Mouse (Mus musculus) liver, embryonic 14.5 days (tissue): ENCODE measurements at regions not wholly inside any gene's neighbourhood (a gene's known extent, or its start where the extent isn't known, plus 50 kb on each side); places are given as distances from the start of the nearest gene placed in this dataset.

Source experiments
- ATAC-seq: fragments of 200-750 bp; cut with Nextera tagmentation; 2 replicates; pipeline ENCODE4 v1.8.0; 2017; ENCODE audit warnings: moderate number of reproducible peaks, mild to moderate bottlenecking, moderate library complexity; ENCODE audit not compliant: insufficient read depth
- DNase-seq, 3 experiments: peaks; one replicate each; pipeline ENCODE4 v3.0.0-alpha.2; 2012 to 2013; ENCODE audit warnings: low read depth in 3 of 3, low spot score in 3 of 3
- H3K27ac ChIP-seq: fragments of 300-500 bp; sonication (generic); 2 replicates; pipeline ENCODE4 v1.5.1; 2014; ENCODE audit warnings: moderate library complexity, mild to moderate bottlenecking, control low read depth, inconsistent platforms
- H3K27me3 ChIP-seq: fragments of 300-500 bp; sonication (generic); 2 replicates; pipeline ENCODE4 v1.6.1; 2014; ENCODE audit warnings: mild to moderate bottlenecking, low read length, moderate library complexity; ENCODE audit not compliant: control insufficient read depth, insufficient read depth
- H3K36me3 ChIP-seq: fragments of 300-500 bp; sonication (generic); replicated peaks from 2 replicates; pipeline ENCODE4 v1.6.1; 2014; ENCODE audit warnings: low read depth; ENCODE audit not compliant: control insufficient read depth, insufficient read depth
- H3K4me1 ChIP-seq, 2 experiments: fragments of 200-500 bp in 1 of 2; fragments of 300-500 bp in 1 of 2; sonication (generic) in 1 of 2; replicated peaks; 2 replicates each; pipeline ENCODE4 v1.6.1; 2012 to 2014; ENCODE audit warnings: antibody characterized with exemption in 1 of 2, inconsistent platforms in 1 of 2, low read length in 1 of 2; ENCODE audit not compliant: control insufficient read depth in 2 of 2, insufficient read depth in 2 of 2
- H3K4me2 ChIP-seq: fragments of 300-500 bp; sonication (generic); 2 replicates; pipeline ENCODE4 v1.6.1; 2014; ENCODE audit warnings: low read depth, mild to moderate bottlenecking, control low read depth, moderate library complexity
- H3K4me3 ChIP-seq, 2 experiments: fragments of 200-500 bp in 1 of 2; fragments of 300-500 bp in 1 of 2; sonication (generic) in 1 of 2; 2 replicates each; pipeline ENCODE4 v1.5.1; 2012 to 2014; ENCODE audit warnings: low read depth in 2 of 2, low read length in 2 of 2, mild to moderate bottlenecking in 2 of 2, control low read depth in 1 of 2, inconsistent platforms in 1 of 2, moderate library complexity in 1 of 2; ENCODE audit not compliant: insufficient read depth in 1 of 2
- H3K9ac ChIP-seq: fragments of 300-500 bp; sonication (generic); replicated peaks from 2 replicates; pipeline ENCODE4 v1.6.1; 2014; ENCODE audit warnings: mild to moderate bottlenecking, control low read depth, moderate library complexity
- H3K9me3 ChIP-seq: fragments of 300-500 bp; sonication (generic); 2 replicates; pipeline ENCODE4 v1.6.1; 2016; ENCODE audit warnings: low read length, mixed read lengths; ENCODE audit not compliant: control insufficient read depth
- CTCF ChIP-seq: IDR thresholded peaks from 2 replicates; pipeline ENCODE4 v1.5.1; 2016; ENCODE audit warnings: antibody characterized with exemption, low read depth, control low read depth
- EP300 ChIP-seq: IDR thresholded peaks from 2 replicates; pipeline ENCODE4 v1.6.1; 2016; ENCODE audit warnings: antibody characterized with exemption, low read depth
- WGBS: fragments of 180-500 bp; shearing (Covaris S2); extraction: QIAGEN DNeasy Blood & Tissue Kit; methylation state at CpG from one replicate; pipeline ENCODE4 v1.1.7; 2014; ENCODE audit not compliant: insufficient replicate concordance; 5-methylcytosine and 5-hydroxymethylcytosine counted together

DNA sequence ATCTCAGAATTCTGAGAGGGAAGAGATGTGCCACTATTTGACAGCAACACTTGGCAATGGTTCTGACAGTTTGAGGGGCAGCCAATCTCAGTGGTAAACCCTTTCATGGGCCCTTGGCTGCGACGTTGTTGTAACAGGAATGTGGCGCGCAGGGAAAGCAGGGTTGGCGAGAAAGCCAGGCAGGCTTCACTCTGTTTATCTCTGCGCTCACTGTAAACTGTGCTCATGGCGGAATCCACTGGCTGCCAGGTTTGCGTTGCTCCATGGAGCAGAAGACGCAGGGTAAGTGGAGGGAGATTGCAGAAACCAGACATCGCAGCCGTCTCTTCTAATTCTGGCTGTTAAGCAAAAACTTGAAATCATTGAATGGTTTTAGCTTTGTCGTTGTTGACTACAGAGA is 465.9 kb upstream of the Pou3f3 start:
- 65% methylated on average over 12 of the region's 12 CpGs for WGBS
- no peak for DNase-seq

DNA sequence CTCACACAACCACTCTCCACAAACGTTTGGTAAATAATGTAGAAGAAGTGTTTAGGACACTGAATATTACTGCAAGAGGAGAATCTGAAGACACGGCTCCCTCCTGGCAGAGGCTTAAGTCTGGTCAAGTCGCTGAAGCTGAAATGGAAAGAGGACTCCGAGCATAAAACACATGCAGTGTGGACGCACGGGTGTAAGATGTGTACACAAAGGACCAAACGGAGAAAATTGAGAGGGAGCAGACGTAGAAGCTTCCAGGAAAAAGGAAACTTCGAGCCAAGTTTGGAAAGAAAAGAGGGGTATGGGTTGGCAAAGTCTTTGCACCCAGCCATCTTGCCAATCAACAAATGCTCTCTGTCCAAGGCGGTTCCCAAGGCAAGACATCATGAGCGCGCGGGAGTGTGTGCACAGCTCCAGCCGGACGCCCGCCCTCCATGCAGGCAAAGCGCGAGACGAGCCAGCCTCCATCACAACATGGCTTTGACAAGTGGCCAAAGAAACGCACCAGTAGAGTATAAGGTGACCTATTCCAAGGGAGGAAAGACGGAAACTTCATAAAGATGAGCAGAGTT is 465.0 kb upstream of the Pou3f3 start:
- H3K9me3 ChIP-seq = no peaks in the 10 kb centered on the region
- H3K4me3 ChIP-seq = no peak overlapping the region
- H3K36me3 ChIP-seq = no peaks in the 10 kb centered on the region
- no peak overlapping the region for H3K27ac ChIP-seq
- no peak for TF ChIP-seq EP300
- no peak for TF ChIP-seq CTCF
- no peak overlapping the region for H3K9ac ChIP-seq
- no peaks in the 10 kb centered on the region for H3K4me1 ChIP-seq
- ATAC-seq = no peak
- WGBS = 79% methylated on average over 21 of the region's 21 CpGs
- no peak for DNase-seq
- no peak overlapping the region for H3K4me2 ChIP-seq
- H3K27me3 ChIP-seq = no peaks in the 10 kb centered on the region

More for the DNA sequence above, 465.9 kb upstream of the Pou3f3 start:
- H3K9me3 ChIP-seq = no peaks in the 10 kb centered on the region
- H3K4me3 ChIP-seq = no peak overlapping the region
- H3K27me3 ChIP-seq = no peaks in the 10 kb centered on the region
- H3K4me2 ChIP-seq = no peak overlapping the region
- H3K27ac ChIP-seq = no peak overlapping the region
- ATAC-seq = no peak
- no peaks in the 10 kb centered on the region for H3K4me1 ChIP-seq
- no peaks in the 10 kb centered on the region for H3K36me3 ChIP-seq
- no peak for TF ChIP-seq CTCF
- TF ChIP-seq EP300 = no peak
- H3K9ac ChIP-seq = no peak overlapping the region

DNA sequence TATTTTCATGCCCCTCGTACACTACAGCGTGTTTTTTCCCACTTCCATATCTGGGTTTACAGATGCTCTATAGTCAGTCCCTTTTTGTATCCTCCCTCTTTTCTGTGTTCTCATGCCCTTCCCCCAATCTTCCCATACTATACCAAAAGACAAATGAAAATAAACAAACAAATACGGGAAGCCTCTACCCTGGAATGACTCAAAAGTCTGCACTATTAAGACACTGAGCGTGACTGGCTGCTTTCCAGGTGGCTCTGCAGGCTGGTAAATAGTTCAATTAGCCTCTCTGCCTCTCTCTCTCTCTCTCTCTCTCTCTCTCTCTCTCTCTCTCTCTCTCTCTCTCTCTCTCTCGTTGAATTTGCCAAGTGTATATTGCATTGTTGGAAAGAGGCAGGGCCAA is 464.5 kb upstream of the Pou3f3 start:
- 61% methylated on average over 5 of the region's 5 CpGs for WGBS

DNA sequence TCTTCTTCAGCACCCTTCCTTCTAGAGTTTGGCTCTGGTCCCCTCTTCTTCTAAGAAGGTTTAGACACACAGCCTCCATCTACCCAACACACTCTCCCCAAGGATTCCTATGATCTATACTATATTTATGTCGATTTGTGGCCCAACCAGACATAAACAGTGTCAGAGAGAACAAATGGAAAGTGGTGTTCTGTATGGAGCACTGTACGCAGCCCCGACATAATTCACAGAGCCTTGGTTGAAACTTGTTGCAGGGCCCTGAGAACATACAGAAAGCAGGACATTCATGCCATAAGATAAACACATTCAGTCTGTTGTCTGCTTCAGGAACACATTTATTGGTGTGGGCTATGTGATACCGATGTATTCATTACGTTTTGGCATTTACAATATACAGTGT is 463.7 kb upstream of the Pou3f3 start:
- DNase-seq (no peak), ATAC-seq (no peak)
- no peaks in the 10 kb centered on the region for H3K9me3 ChIP-seq

More for the DNA sequence above, 464.5 kb upstream of the Pou3f3 start:
- DNase-seq (no peak), ATAC-seq (no peak)
- no peak overlapping the region for H3K4me2 ChIP-seq
- no peak for TF ChIP-seq CTCF
- TF ChIP-seq EP300 = no peak
- H3K27ac ChIP-seq = no peak overlapping the region
- no peak overlapping the region for H3K9ac ChIP-seq
- H3K4me3 ChIP-seq = no peak overlapping the region
- no peaks in the 10 kb centered on the region for H3K4me1 ChIP-seq
- H3K27me3 ChIP-seq = no peaks in the 10 kb centered on the region
- no peaks in the 10 kb centered on the region for H3K36me3 ChIP-seq
- no peaks in the 10 kb centered on the region for H3K9me3 ChIP-seq

DNA sequence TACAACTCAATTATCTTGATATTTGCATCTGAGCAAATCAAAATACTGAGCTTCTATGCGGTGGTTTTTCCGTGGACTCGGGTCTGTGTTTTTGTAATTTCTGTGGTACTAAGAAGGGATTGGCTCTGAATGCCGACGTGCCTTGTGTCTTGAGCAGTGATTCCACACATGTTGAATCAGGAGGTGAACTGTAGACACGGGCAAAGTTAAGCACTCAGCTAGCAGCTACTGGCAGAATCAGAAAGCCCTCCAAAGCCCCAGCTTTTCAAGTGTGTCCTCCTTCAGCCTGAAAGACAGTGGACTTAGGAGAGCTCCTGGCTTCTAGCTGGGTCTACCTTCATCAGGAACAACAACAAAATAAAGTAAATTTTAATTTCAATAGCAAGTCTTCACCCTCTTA is 462.9 kb upstream of the Pou3f3 start:
- no peak for TF ChIP-seq CTCF
- no peak for TF ChIP-seq EP300
- Histone ChIP-seq H3K4me2 (no peak overlapping the region), H3K9me3 (no peaks in the 10 kb centered on the region), H3K27ac (no peak overlapping the region), H3K9ac (no peak overlapping the region), H3K27me3 (no peaks in the 10 kb centered on the region), H3K4me3 (no peak overlapping the region), H3K4me1 (no peaks in the 10 kb centered on the region), H3K36me3 (no peaks in the 10 kb centered on the region)
- ATAC-seq (no peak), DNase-seq (no peak)
- WGBS = 72% methylated on average over 6 of the region's 6 CpGs

More for the DNA sequence above, 463.7 kb upstream of the Pou3f3 start:
- TF ChIP-seq EP300 (no peak), CTCF (no peak)
- H3K27me3 ChIP-seq = no peaks in the 10 kb centered on the region
- no peaks in the 10 kb centered on the region for H3K4me1 ChIP-seq
- H3K4me3 ChIP-seq = no peak overlapping the region
- no peaks in the 10 kb centered on the region for H3K36me3 ChIP-seq
- 67% methylated on average over 5 of the region's 5 CpGs for WGBS
- no peak overlapping the region for H3K4me2 ChIP-seq
- no peak overlapping the region for H3K27ac ChIP-seq
- no peak overlapping the region for H3K9ac ChIP-seq
